Mouse (Mus musculus): ENCODE data around the gene Dolk. TPM values are rescaled to one million over a fixed set of nuclear protein-coding genes. Genes with fewer than 3 reads are reported as not detected.

The Dolk gene
- 34.5 and 37.5 TPM in 2 replicates for polyA plus RNA-seq (2012; rRNA removed)

GRCm38 (mm10) chr2:30286192-30287026 lies at the start of gene Dolk, which contains the start of gene Nup188:
TSS of gene Dolk (minus strand) at chr2:30286334.
TSS of gene Nup188 (plus strand) at chr2:30286397.

GRCm38 (mm10) chr2:30280743-30281142 lies 5.4 kb downstream of the Dolk start, which contains the start of gene Gm28038:
TSS of gene Gm28038 (plus strand) at chr2:30281043.

GRCm38 (mm10) chr2:30265767-30266253 lies 20.3 kb downstream of the Dolk start, which contains the start of gene Phyhd1:
TSS of gene Phyhd1 (plus strand) at chr2:30266203.

GRCm38 (mm10) chr2:30240267-30240666 lies 45.9 kb downstream of the Dolk start, which contains the start of gene Gm28035:
TSS of gene Gm28035 (plus strand) at chr2:30240567.

GRCm38 (mm10) chr2:30237199-30237880 lies 48.8 kb downstream of the Dolk start, which contains the start of gene Lrrc8a:
TSS of gene Lrrc8a (plus strand) at chr2:30237715.

Other genes with a start within 250 kb of the Dolk start
- gene Wdr34, start 237.5 kb downstream of the Dolk start, polyA plus RNA-seq (2012; rRNA removed) = 82.6 and 84.6 TPM in 2 replicates
- gene Set, start 229.0 kb downstream of the Dolk start, polyA plus RNA-seq (2012; rRNA removed) = 94.7 and 122 TPM in 2 replicates
- gene Pkn3, start 208.7 kb downstream of the Dolk start, polyA plus RNA-seq (2012; rRNA removed) = 12.3 and 17.6 TPM in 2 replicates
- 122 and 132 TPM in 2 replicates for gene Zdhhc12, start 192.7 kb downstream of the Dolk start, polyA plus RNA-seq (2012; rRNA removed)
- gene Zer1, start 161.7 kb downstream of the Dolk start, polyA plus RNA-seq (2012; rRNA removed) = 93.9 and 97.8 TPM in 2 replicates
- 70.8 and 76.2 TPM in 2 replicates for gene Tbc1d13, start 152.6 kb downstream of the Dolk start, polyA plus RNA-seq (2012; rRNA removed)
- 153 and 202 TPM in 2 replicates for gene Endog, start 114.8 kb downstream of the Dolk start, polyA plus RNA-seq (2012; rRNA removed)
- gene Spout1, start 107.9 kb downstream of the Dolk start, polyA plus RNA-seq (2012; rRNA removed) = 40.3 and 45.0 TPM in 2 replicates
- 22.8 and 27.1 TPM in 2 replicates for gene Kyat1, start 80.5 kb downstream of the Dolk start, polyA plus RNA-seq (2012; rRNA removed)
- gene Lrrc8a, start 48.6 kb downstream of the Dolk start, polyA plus RNA-seq (2012; rRNA removed) = 37.6 and 50.6 TPM in 2 replicates
- gene Gm28035, start 45.8 kb downstream of the Dolk start, polyA plus RNA-seq (2012; rRNA removed) = 24.7 and 26.6 TPM in 2 replicates
- gene Phyhd1, start 20.1 kb downstream of the Dolk start, polyA plus RNA-seq (2012; rRNA removed) = 14.2 and 19.9 TPM in 2 replicates
- gene Gm28038, start 5.3 kb downstream of the Dolk start, polyA plus RNA-seq (2012; rRNA removed) = not detected in 2 replicates
- gene Nup188, start 63 bp upstream of the Dolk start, polyA plus RNA-seq (2012; rRNA removed) = 61.6 and 69.2 TPM in 2 replicates
- 247 and 249 TPM in 2 replicates for gene Sh3glb2, start 73.0 kb upstream of the Dolk start, polyA plus RNA-seq (2012; rRNA removed)
- 44.2 and 46.2 TPM in 2 replicates for gene Miga2, start 77.9 kb upstream of the Dolk start, polyA plus RNA-seq (2012; rRNA removed)
- gene Dolpp1, start 105.9 kb upstream of the Dolk start, polyA plus RNA-seq (2012; rRNA removed) = 63.2 and 66.5 TPM in 2 replicates
- 71.6 and 99.4 TPM in 2 replicates for gene Crat, start 129.5 kb upstream of the Dolk start, polyA plus RNA-seq (2012; rRNA removed)
- 168 and 185 TPM in 2 replicates for gene Ptpa, start 129.7 kb upstream of the Dolk start, polyA plus RNA-seq (2012; rRNA removed)
- gene Ier5l, start 187.9 kb upstream of the Dolk start, polyA plus RNA-seq (2012; rRNA removed) = 69.3 and 75.4 TPM in 2 replicates

Data from ovary, adult 2 months (tissue).